Mouse (Mus musculus) hindbrain, embryonic 15.5 days (tissue): ENCODE data around the gene Actl6a. TPM values are rescaled to one million over a fixed set of nuclear protein-coding genes. Genes with fewer than 3 reads are reported as not detected.
"Not testable (repeated sequence)": the region's sequence is repeated elsewhere in the genome, so short reads cannot be mapped to it uniquely, and the experiment has no call there.

Source experiments
- ATAC-seq: fragments of 200-750 bp; cut with Nextera tagmentation; 2 replicates; pipeline ENCODE4 v1.8.0; 2017; ENCODE audit warnings: low read depth, moderate number of reproducible peaks, moderate TSS enrichment; ENCODE audit not compliant: low FRiP score
- H3K27ac ChIP-seq: fragments of 300-500 bp; sonication (generic); replicated peaks from 2 replicates; pipeline ENCODE4 v1.5.1; 2015; ENCODE audit warnings: mild to moderate bottlenecking, inconsistent platforms
- H3K27me3 ChIP-seq: fragments of 300-500 bp; sonication (generic); 2 replicates; pipeline ENCODE4 v1.6.1; 2015; ENCODE audit warnings: control low read depth, inconsistent platforms
- H3K36me3 ChIP-seq: fragments of 300-500 bp; sonication (generic); 2 replicates; pipeline ENCODE4 v1.6.1; 2015; ENCODE audit warnings: control low read depth, inconsistent platforms
- H3K4me1 ChIP-seq: fragments of 300-500 bp; sonication (generic); replicated peaks from 2 replicates; pipeline ENCODE4 v1.6.1; 2015; ENCODE audit warnings: control low read depth, inconsistent platforms
- H3K4me2 ChIP-seq: fragments of 300-500 bp; sonication (generic); 2 replicates; pipeline ENCODE4 v1.6.1; 2015; ENCODE audit warnings: moderate library complexity, mild to moderate bottlenecking, inconsistent platforms
- H3K4me3 ChIP-seq: fragments of 300-500 bp; sonication (generic); 2 replicates; pipeline ENCODE4 v1.5.1; 2015; ENCODE audit warnings: mild to moderate bottlenecking, inconsistent platforms
- H3K9ac ChIP-seq: fragments of 300-500 bp; sonication (generic); 2 replicates; pipeline ENCODE4 v1.6.1; 2015; ENCODE audit warnings: inconsistent platforms
- H3K9me3 ChIP-seq: fragments of 300-500 bp; sonication (generic); 2 replicates; pipeline ENCODE4 v1.6.1; 2016; ENCODE audit warnings: control low read depth, inconsistent platforms
- WGBS: fragments of 180-500 bp; shearing (Covaris S2); methylation state at CpG from one replicate; pipeline ENCODE4 v1.1.7; 2015; 5-methylcytosine and 5-hydroxymethylcytosine counted together
- polyA plus RNA-seq: library from polyadenylated mRNA; unstranded; fragments of >200 nt; fragmentation: Nextera tagmentation; extraction: Ambion mirVana; gene quantifications from 2 replicates; pipeline ENCODE4 v1.2.1, GENCODE M21; 2015

Actl6a gene
- polyA plus RNA-seq, 1 experiment from 2014 or later, result 63.2 TPM

DNA sequence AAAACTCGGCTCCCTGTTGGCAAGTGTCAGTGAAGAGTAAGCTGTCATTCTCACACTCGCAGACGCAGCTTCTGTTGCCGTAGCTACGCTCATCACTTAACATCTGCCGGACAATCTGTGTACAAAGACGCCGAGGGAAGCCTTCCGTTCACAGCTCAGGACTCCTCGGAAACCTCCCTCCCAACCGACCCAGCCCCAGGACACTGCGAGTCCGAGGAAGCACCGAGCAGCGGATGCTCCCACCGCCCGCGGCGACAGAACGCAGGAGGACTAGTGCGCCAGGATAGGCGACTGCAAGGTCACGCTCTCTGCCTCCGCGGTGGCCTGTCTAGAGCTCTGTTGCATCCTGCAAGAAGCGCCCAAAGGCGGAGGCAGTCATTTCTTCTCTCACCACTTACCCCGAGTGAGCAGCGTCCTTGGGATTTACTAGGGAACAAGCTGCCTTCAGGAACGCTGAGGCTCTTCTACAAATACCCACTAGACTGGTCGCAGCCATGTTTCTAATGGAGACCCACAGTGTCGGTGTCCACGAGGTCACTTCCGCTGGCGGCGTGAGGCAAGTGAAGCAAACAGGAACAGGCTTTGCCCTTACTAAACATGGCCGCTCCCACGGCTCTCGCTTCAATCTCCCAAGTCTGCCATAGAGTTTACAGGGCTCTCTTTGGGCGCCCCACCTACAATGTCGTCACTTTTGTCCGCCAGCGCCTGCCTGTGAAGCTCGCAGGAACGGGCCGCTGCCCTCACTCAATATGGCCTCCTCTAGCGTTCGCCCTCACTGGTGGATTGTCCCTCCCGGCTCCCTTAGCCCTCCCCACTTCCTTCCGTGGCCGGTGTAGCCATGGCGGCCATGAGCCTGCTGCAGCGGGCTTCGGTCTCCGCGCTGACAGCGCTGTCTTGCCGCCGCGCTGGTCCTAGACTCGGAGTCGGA, 30.4 kb downstream of the Actl6a start, which contains the start of gene Ndufb5:
Ndufb5 (plus strand) TSS at position 747 of the 928 bp plus-strand sequence.
- no peaks in the 10 kb centered on the region for H3K9me3 ChIP-seq
- H3K27ac ChIP-seq, result peak within 1 kb of the TSS; percentile 91
- ATAC-seq, result peak; percentile 99
- peaks cover 13% of the 10 kb centered on the region for H3K36me3 ChIP-seq
- H3K9ac ChIP-seq, result peak within 1 kb of the TSS; percentile 80
- peak within 1 kb of the TSS; percentile 84 for H3K4me3 ChIP-seq
- no peaks in the 10 kb centered on the region for H3K27me3 ChIP-seq
- H3K4me1 ChIP-seq, result peaks cover 31% of the 10 kb centered on the region
- peak within 1 kb of the TSS; percentile 67 for H3K4me2 ChIP-seq
- under 1% methylated on average over 62 of the region's 62 CpGs for WGBS

DNA sequence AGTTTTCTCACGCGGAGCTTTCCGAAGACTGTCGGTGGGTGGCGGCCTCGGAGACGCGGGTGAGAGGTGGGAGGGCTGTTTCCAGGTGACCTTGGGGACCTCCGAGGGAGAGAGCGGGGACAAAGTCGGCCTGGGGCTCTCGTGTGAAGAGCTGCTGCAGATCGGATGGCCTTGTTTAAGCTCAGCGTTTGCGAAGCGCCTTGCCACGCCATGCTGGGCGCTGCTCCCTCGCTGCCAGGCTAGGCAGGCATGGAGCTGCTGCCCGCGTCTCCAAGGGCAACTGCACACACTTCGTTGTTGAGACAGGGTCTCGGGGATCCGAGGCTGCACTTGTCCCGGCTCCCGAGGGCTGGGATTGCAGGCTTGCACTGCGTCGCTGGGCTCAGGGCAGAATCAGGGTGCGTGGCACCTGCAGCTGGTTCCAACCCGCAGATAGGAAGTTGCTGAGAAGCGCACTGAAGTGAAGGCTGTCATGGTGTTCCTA, 31.1 kb downstream of the Actl6a start, which contains the start of gene Mrpl47:
Mrpl47 (minus strand) TSS at position 434 of the 484 bp plus-strand sequence.
- Histone ChIP-seq H3K4me2 (peak within 1 kb of the TSS; percentile 67), H3K36me3 (peaks cover 10% of the 10 kb centered on the region), H3K27ac (peak within 1 kb of the TSS; percentile 91), H3K9ac (peak within 1 kb of the TSS; percentile 80), H3K4me3 (peak within 1 kb of the TSS; percentile 84), H3K9me3 (no peaks in the 10 kb centered on the region), H3K4me1 (peaks cover 31% of the 10 kb centered on the region), H3K27me3 (no peaks in the 10 kb centered on the region)
- under 1% methylated on average over 31 of the region's 31 CpGs for WGBS
- peak; percentile 70 for ATAC-seq

- Histone ChIP-seq H3K4me3 (peak overlapping the region; percentile 84; the same call in 1 of the 2 replicates), H3K36me3 (peaks cover 10% of the 10 kb centered on the region; the same call in 1 of the 2 replicates), H3K27me3 (no peaks in the 10 kb centered on the region), H3K9me3 (no peaks in the 10 kb centered on the region), H3K27ac (no peak overlapping the region), H3K9ac (no peak overlapping the region), H3K4me2 (no peak overlapping the region), H3K4me1 (peaks cover 31% of the 10 kb centered on the region)
- ATAC-seq, result no peak
- WGBS, result 88% methylated on average over 5 of the region's 5 CpGs
Measured at GRCm38 (mm10) chr3:32738549-32738948, 32.5 kb downstream of the Actl6a start.

DNA sequence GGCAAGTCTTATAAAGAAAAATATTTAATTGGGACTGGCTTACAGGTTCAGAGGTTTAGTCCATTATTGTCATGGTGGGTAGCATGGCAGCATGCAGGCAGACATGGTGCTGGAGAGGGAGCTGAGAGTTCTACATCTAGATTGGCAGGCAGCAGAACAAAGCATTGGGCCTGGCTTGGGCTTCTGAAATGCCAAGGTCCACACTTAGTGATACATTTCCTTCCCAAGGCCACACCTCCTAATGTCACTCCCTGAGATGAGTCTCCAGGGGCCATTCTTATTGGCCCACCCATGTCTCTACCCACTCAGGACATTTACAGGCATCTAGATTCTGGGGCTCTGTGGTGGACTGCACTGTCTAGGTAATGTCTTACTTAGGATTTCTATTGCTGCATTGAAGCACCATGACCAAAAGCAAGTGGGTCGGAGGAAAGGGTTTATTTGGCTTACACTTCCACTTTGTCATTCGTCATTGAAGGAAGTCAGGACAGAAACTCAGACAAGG, 36.2 kb downstream of the Actl6a start:
- no peaks in the 10 kb centered on the region for H3K9me3 ChIP-seq
- ATAC-seq, result no peak
- H3K4me3 ChIP-seq, result no peak overlapping the region
- WGBS, result 88% methylated on average over 2 of the region's 2 CpGs
- H3K27me3 ChIP-seq, result no peaks in the 10 kb centered on the region
- no peak overlapping the region for H3K9ac ChIP-seq
- H3K27ac ChIP-seq, result no peak overlapping the region
- H3K4me2 ChIP-seq, result no peak overlapping the region
- H3K4me1 ChIP-seq, result peaks cover 21% of the 10 kb centered on the region
- H3K36me3 ChIP-seq, result peaks cover 25% of the 10 kb centered on the region

GRCm38 (mm10) chr3:32745001-32745400, 38.9 kb downstream of the Actl6a start:
- Histone ChIP-seq H3K27ac (no peak overlapping the region), H3K4me3 (no peak overlapping the region), H3K27me3 (no peaks in the 10 kb centered on the region), H3K4me2 (no peak overlapping the region), H3K36me3 (peaks cover 40% of the 10 kb centered on the region), H3K9ac (no peak overlapping the region), H3K9me3 (no peaks in the 10 kb centered on the region), H3K4me1 (no peaks in the 10 kb centered on the region)
- no peak for ATAC-seq
- 97% methylated on average over 6 of the region's 6 CpGs for WGBS

DNA sequence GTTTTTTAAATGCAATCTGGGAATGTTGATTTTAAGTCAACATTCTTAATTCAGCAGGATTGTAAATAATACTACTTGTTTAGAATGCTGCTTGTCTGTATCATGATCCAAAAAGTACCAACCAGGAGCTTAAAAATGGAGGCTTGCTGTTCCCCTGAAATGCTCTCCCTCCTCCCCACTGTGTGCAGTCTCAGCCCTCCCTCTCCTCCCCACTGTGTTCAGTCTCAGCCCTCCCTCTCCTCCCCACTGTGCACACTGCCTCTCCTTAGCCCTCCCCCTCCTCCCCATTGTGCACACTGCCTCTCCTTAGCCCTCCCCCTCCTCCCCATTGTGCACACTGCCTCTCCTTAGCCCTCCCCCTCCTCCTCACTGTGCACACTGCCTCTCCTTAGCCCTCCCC, 39.3 kb downstream of the Actl6a start:
- not testable (repeated sequence) for H3K9me3 ChIP-seq, ATAC-seq, H3K9ac ChIP-seq, H3K27ac ChIP-seq, H3K4me1 ChIP-seq, H3K4me2 ChIP-seq, H3K4me3 ChIP-seq, H3K27me3 ChIP-seq
- peaks cover 40% of the 10 kb centered on the region for H3K36me3 ChIP-seq

DNA sequence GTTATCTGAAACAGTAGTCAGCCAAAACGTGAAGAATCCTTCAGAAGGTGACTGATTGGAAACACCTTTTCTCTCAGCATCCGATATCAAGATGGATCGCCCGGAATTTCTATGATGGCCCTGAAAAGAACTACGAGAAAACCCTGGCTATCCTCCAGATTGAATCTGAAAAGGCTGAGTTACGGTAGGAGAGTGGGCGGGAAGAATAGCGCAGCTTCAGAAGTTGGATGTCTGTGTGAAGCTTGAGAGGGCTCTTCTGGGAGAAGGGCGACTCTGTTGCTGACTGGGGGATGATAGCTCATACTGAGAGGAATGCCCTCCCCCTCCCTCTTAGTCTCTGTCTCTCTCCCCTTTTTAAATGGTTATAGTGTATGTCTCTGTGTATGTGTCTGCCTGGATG, 42.3 kb downstream of the Actl6a start:
- Histone ChIP-seq H3K4me1 (no peaks in the 10 kb centered on the region), H3K27me3 (no peaks in the 10 kb centered on the region)
- WGBS, result 89% methylated on average over 9 of the region's 9 CpGs

DNA sequence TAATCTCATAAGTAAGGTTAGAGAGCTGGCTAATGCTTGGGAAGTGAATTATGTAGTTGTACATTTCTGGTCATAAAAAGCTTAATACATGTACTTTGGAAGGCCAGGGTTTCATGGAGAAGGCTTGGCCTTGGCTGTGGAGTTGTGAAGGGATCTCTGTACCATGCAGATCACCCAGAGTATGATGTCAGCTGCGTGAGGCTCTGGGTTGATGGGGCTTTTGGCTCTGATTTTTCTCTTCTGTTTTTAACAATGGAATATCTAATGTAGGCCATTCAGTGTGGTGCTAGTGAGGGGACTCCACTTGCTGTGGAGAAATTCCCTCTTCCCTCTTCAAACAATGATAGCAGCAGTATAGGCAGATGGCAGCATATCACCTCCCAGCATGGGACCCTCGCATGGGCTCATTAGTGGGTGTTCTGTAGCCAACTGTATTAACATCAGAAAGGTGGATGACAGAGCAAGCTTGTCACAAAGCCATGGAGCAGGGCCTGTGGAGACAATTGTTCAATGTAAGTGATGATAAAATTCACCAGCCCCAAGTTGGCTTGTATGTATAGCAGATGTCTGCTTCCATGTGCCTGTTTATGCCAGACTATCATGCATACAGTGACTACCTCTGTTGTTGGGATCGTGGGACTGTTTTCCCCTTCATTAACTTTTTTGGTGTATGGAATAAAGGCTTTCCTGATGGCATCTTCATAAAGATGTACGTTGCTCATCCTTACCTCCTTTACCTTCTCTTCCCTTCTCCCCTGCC, 43.9 kb downstream of the Actl6a start:
- no peak overlapping the region; the same call in 1 of the 2 replicates for H3K27ac ChIP-seq
- WGBS, result 79% methylated on average over 4 of the region's 4 CpGs
- H3K4me3 ChIP-seq, result no peak overlapping the region
- no peaks in the 10 kb centered on the region for H3K27me3 ChIP-seq
- peaks cover 58% of the 10 kb centered on the region for H3K36me3 ChIP-seq
- no peak overlapping the region for H3K9ac ChIP-seq
- H3K4me2 ChIP-seq, result no peak overlapping the region
- no peaks in the 10 kb centered on the region for H3K9me3 ChIP-seq
- ATAC-seq, result peak; percentile 87
- no peaks in the 10 kb centered on the region for H3K4me1 ChIP-seq

More for the DNA sequence above, 42.3 kb downstream of the Actl6a start:
- H3K9ac ChIP-seq, result no peak overlapping the region
- H3K36me3 ChIP-seq, result peaks cover 52% of the 10 kb centered on the region
- no peak overlapping the region for H3K4me3 ChIP-seq
- H3K9me3 ChIP-seq, result no peaks in the 10 kb centered on the region
- no peak overlapping the region for H3K27ac ChIP-seq
- no peak overlapping the region for H3K4me2 ChIP-seq
- ATAC-seq, result no peak

DNA sequence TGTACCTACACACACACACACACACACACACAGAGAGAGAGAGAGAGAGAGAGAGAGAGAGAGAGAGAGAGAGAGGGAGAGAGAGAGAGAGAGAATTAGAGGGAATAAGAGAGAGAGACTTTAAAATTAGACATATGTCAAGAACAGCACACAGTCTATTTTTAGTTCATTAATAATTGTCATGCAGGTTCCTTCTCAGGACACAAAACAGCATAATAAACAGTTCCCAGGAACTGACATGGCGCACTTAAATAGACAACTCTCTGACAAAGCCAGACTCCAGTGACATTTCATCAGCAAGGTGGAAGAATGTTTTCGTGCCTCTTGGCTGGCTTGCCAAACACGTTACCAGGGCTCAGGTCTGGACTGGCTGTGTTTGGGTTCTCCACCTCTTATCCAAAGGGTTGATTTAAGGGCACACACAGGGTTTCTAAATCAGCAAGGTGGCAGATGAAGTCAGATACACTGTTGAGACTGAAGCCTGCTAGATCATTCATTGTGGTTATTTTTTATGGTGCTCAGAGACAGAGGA, 48.4 kb downstream of the Actl6a start:
- Histone ChIP-seq H3K27me3 (no peaks in the 10 kb centered on the region), H3K4me1 (no peaks in the 10 kb centered on the region), H3K27ac (no peak overlapping the region), H3K36me3 (peaks cover 33% of the 10 kb centered on the region), H3K9ac (no peak overlapping the region), H3K9me3 (no peaks in the 10 kb centered on the region), H3K4me2 (no peak overlapping the region), H3K4me3 (no peak overlapping the region)
- no peak for ATAC-seq
- 89% methylated on average over 3 of the region's 3 CpGs for WGBS

DNA sequence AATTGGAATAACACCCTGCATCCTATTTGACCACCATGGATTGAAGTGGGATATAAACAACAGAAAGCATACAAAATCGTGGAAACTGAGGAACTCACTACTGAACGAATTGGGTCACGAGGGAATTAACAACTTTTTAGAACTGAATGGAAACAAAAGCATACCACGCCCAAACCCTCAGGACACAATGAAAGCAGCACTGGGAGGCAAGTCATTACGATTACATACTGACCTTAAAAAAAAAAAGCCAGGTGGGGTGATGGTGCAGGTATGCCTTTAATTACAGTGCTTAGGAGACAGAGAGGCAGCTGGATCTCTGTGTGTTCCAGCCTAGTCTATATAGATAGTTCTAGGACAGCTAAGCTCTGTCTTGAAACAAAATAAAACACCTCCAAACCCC, 53.1 kb downstream of the Actl6a start:
- 0 out of 2 replicates have a peak, but pooled peaks cover 8% of the 10 kb centered on the region for H3K36me3 ChIP-seq
- no peak for ATAC-seq
- no peaks in the 10 kb centered on the region for H3K27me3 ChIP-seq
- WGBS, result 67% methylated on average over 5 of the region's 5 CpGs
- H3K4me3 ChIP-seq, result no peak overlapping the region
- H3K4me1 ChIP-seq, result no peaks in the 10 kb centered on the region
- H3K9ac ChIP-seq, result no peak overlapping the region
- no peaks in the 10 kb centered on the region for H3K9me3 ChIP-seq
- H3K4me2 ChIP-seq, result no peak overlapping the region
- H3K27ac ChIP-seq, result no peak overlapping the region

DNA sequence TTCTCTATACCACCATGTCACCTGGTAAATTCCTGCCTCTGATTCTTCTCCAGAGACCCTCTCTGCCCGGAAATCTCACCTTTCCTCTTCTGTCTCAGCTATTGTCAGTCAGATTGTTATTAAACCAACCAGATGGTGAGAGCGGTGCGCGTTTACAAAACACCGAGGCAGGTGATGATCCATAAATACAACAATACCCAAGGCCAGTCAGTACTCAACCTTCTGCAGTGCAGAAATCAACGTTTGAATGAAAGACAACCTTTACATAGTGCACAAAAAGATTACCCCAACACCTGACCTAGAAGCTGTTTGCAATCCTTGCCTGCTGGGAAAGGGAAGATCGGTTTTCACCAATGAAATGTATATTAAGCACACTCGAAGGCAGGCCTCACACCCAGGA, 56.9 kb downstream of the Actl6a start:
- Histone ChIP-seq H3K9me3 (no peaks in the 10 kb centered on the region), H3K36me3 (no peaks in the 10 kb centered on the region), H3K9ac (no peak overlapping the region), H3K4me1 (no peaks in the 10 kb centered on the region), H3K4me2 (no peak overlapping the region), H3K27ac (no peak overlapping the region), H3K4me3 (no peak overlapping the region), H3K27me3 (no peaks in the 10 kb centered on the region)
- ATAC-seq, result no peak
- WGBS, result 55% methylated on average over 8 of the region's 8 CpGs
